Mouse (Mus musculus) C2C12 (cell line): ENCODE results near the gene Crocc.

Source experiments
- CTCF ChIP-seq: IDR thresholded peaks from one replicate; pipeline ENCODE4 v1.5.1; 2011; ENCODE audit not compliant: control insufficient read depth, insufficient read depth, insufficient read length
- MYOD1 ChIP-seq: IDR thresholded peaks from one replicate; pipeline ENCODE4 v1.6.1; 2011; ENCODE audit warnings: low read depth; ENCODE audit not compliant: control insufficient read depth, insufficient read length
- USF1 ChIP-seq: IDR thresholded peaks from one replicate; pipeline ENCODE4 v1.6.1; 2011; ENCODE audit warnings: low read depth, mild to moderate bottlenecking, control low read depth, moderate library complexity

DNA sequence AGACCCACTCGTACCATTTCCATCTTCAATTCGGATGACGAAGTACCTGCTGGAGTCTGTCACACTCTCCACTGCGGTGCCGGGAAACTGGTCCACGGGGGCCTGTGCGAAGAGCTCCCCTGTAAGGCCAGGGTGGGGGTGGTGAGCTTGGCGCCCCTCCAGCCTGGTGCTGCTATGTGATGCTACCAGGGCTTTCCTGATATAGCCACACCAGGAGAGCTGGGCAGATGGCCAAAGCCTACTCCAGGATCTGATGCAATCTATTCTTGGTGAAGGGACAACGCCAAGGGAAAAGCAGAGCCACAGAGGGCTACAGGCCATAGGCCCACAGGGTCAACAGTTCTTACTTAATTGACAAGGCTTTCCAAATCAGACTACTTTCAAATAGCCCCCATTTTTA is 13.3 kb upstream of the Crocc start:
- no peak for TF ChIP-seq CTCF
- no peak for TF ChIP-seq USF1
- no peak for TF ChIP-seq MYOD1
